Comparison of ENCODE assay signal across 15 mouse cellular contexts in genomic region chr13:6666887-6667286, GRCm38 (mm10). TPM values are rescaled to one million over a fixed set of nuclear protein-coding genes. Genes with fewer than 3 reads are reported as not detected.
DNase-seq lines count a peak whose midpoint lies in the region; ATAC-seq lines count a peak whose summit lies in the region.
"Had no signal": no experiment of that assay in that cellular context is flagged by ENCODE, and none has a peak within 500 bp of the region (broad histone marks: within the 10 kb centered on the region; RNA-seq: fewer than 3 reads in every experiment).

No protein-coding gene starts in this region.

- peak overlapping the region; percentile 7; the same call in 1 of the 2 replicates for H3K27ac ChIP-seq in heart, embryonic 15.5 days
- H3K27ac ChIP-seq: embryonic facial prominence, embryonic 15.5 days; forebrain, embryonic 15.5 days; liver, embryonic 14.5 days had no signal

- H3K36me3 ChIP-seq in heart, embryonic 15.5 days, result no peaks in the 10 kb centered on the region
- H3K36me3 ChIP-seq: embryonic facial prominence, embryonic 15.5 days; forebrain, embryonic 15.5 days had no signal

- no peak overlapping the region for H3K9ac ChIP-seq in heart, embryonic 15.5 days
- H3K9ac ChIP-seq: embryonic facial prominence, embryonic 15.5 days; forebrain, embryonic 15.5 days; liver, embryonic 14.5 days had no signal

- H3K27me3 ChIP-seq in heart, embryonic 15.5 days, result no peaks in the 10 kb centered on the region
- H3K27me3 ChIP-seq: embryonic facial prominence, embryonic 15.5 days; forebrain, embryonic 15.5 days had no signal

- WGBS in heart, embryonic 15.5 days, result 35% methylated on average over 4 of the region's 4 CpGs

- H3K4me2 ChIP-seq in heart, embryonic 15.5 days, result no peak overlapping the region
- H3K4me2 ChIP-seq: embryonic facial prominence, embryonic 15.5 days; forebrain, embryonic 15.5 days had no signal

- no peaks in the 10 kb centered on the region for H3K9me3 ChIP-seq in heart, embryonic 15.5 days (replicated peaks)
- H3K9me3 ChIP-seq: embryonic facial prominence, embryonic 15.5 days; forebrain, embryonic 15.5 days had no signal

- peak; percentile 75 for ATAC-seq in heart, embryonic 15.5 days (replicated peaks; ENCODE audit: insufficient number of reproducible peaks, insufficient read depth, low FRiP score, low read depth)
- ATAC-seq: forebrain, embryonic 15.5 days; intestine, embryonic 16.5 days had no signal

- DNase-seq in heart, adult 11 months, result peak; percentile 92
- no peak for DNase-seq in heart, postnatal 36 days
- peak; percentile 44 to 53 for DNase-seq in right cerebral cortex, adult 2 months (ENCODE audit: low spot score in 2 of 2)
- DNase-seq in right cerebral cortex, postnatal 4 days, result no peak
- DNase-seq in kidney, postnatal 10 days, result no peak
- no peak for DNase-seq in MN1 (ENCODE audit: low spot score)
- DNase-seq in spleen, postnatal 4 days (ENCODE audit: low spot score in 2 of 2), result no peak
- DNase-seq: kidney, postnatal 36 days; thymus, postnatal 14 days had no signal

- intact Hi-C loops in heart, postnatal 36 days (cut with DNase I), result no loop called here

- no peak overlapping the region for H3K4me3 ChIP-seq in heart, embryonic 15.5 days
- H3K4me3 ChIP-seq: embryonic facial prominence, embryonic 15.5 days; forebrain, embryonic 15.5 days; myocyte had no signal

- peaks cover 16% of the 10 kb centered on the region for H3K4me1 ChIP-seq in heart, embryonic 15.5 days (replicated peaks)
- H3K4me1 ChIP-seq: embryonic facial prominence, embryonic 15.5 days; forebrain, embryonic 15.5 days had no signal

RNA-seq across cellular contexts. Expression of gene Pfkp, which starts 18.3 kb away (rescaled TPM):
- 10 to 100 TPM; 49.0 to 65.7 TPM for total RNA-seq in heart, postnatal 36 days (2021)
- 172 and 191 TPM in 2 replicates for polyA plus RNA-seq in heart, embryonic 15.5 days (2015; fragmentation: Nextera tagmentation; extraction: Ambion mirVana)

Comparison
In these comparisons a context has a peak if more than half of its experiments do, and no peak if none do; other contexts are left out.
1. DNase-seq: peak in heart, adult 11 months (single experiment) and right cerebral cortex, adult 2 months (2 of 2); none in heart, postnatal 36 days (0 of 2), right cerebral cortex, postnatal 4 days (single experiment), kidney, postnatal 10 days (single experiment), MN1 (single experiment) and spleen, postnatal 4 days (0 of 2).